In genomic region chr13:96677071-96677470, GRCm38 (mm10) we compare ENCODE assay signal across 34 mouse cellular contexts. TPM values are rescaled to one million over a fixed set of nuclear protein-coding genes. Genes with fewer than 3 reads are reported as not detected.
DNase-seq lines count a peak whose midpoint lies in the region; ATAC-seq and TF ChIP-seq lines count a peak whose summit lies in the region.
"Had no signal": no experiment of that assay in that cellular context is flagged by ENCODE, and none has a peak within 500 bp of the region (broad histone marks: within the 10 kb centered on the region; RNA-seq: fewer than 3 reads in every experiment).

No protein-coding gene starts in this region.

- no peak for TF ChIP-seq POLR2A in liver, adult 2 months (IDR thresholded peaks at IDR 0.05; ENCODE audit: extremely low read depth, insufficient read depth, low read length)
- no peak for TF ChIP-seq POLR2A in MEL (IDR thresholded peaks at IDR 0.05; ENCODE audit: control insufficient read depth in 1 of 2, insufficient read depth in 1 of 2, low read depth in 1 of 2, low read length in 2 of 2, poor library complexity in 1 of 2)

- peak; percentile 80 for ATAC-seq in inflammation-experienced regulatory T-cells, adult 6 months
- ATAC-seq: liver, embryonic 12.5 days; liver, postnatal 0 days; Patski had no signal

- H3K4me1 ChIP-seq in liver, adult 2 months (ENCODE audit: control insufficient read depth, insufficient read depth, low read length): peaks cover 16% of the 10 kb centered on the region
- peaks cover 0 to 15% of the 10 kb centered on the region in 2 experiments; a peak in 2 of 4 replicates for H3K4me1 ChIP-seq in MEL (ENCODE audit: control insufficient read depth in 1 of 2, insufficient read depth in 2 of 2, low read length in 2 of 2)
- H3K4me1 ChIP-seq: embryonic facial prominence, embryonic 10.5 days; forebrain, embryonic 12.5 days; heart, embryonic 12.5 days; hindbrain, embryonic 13.5 days; kidney, embryonic 15.5 days; limb, embryonic 12.5 days; midbrain, embryonic 10.5 days; neural tube, embryonic 13.5 days; stomach, embryonic 15.5 days had no signal

- H3K27ac ChIP-seq in liver, adult 2 months (replicated peaks; ENCODE audit: insufficient read depth, low read depth, low read length): peak overlapping the region; percentile 12
- no peak overlapping the region for H3K27ac ChIP-seq in MEL (ENCODE audit: control insufficient read depth, low read depth, low read length)
- H3K27ac ChIP-seq: embryonic facial prominence, embryonic 10.5 days; embryonic facial prominence, embryonic 15.5 days; forebrain, embryonic 12.5 days; hindbrain, embryonic 13.5 days; kidney, embryonic 15.5 days; left cerebral cortex, adult 2 months; limb, embryonic 12.5 days; liver, embryonic 12.5 days; macrophage; midbrain, embryonic 10.5 days; neural tube, embryonic 13.5 days; stomach, embryonic 15.5 days had no signal

- TF ChIP-seq CTCF in liver, adult 2 months (IDR thresholded peaks at IDR 0.05; ENCODE audit: low read depth, low read length): no peak
- TF ChIP-seq CTCF in MEL (IDR thresholded peaks at IDR 0.05 in 2 of 3, conservative IDR thresholded peaks at IDR 0.05 in 1 of 3; ENCODE audit: control insufficient read depth in 1 of 3, insufficient read depth in 1 of 3, low read depth in 2 of 3, low read length in 3 of 3, poor library complexity in 1 of 3, severe bottlenecking in 1 of 3): no peak

- H3K27me3 ChIP-seq in liver, adult 2 months (ENCODE audit: control insufficient read depth, insufficient read depth, low read length): no peaks in the 10 kb centered on the region
- H3K27me3 ChIP-seq in MEL (ENCODE audit: control insufficient read depth in 1 of 2, insufficient read depth in 2 of 2, low read length in 2 of 2): no peaks in the 10 kb centered on the region
- H3K27me3 ChIP-seq: embryonic facial prominence, embryonic 15.5 days; forebrain, embryonic 12.5 days; heart, embryonic 12.5 days; hindbrain, embryonic 13.5 days; kidney, embryonic 15.5 days; limb, embryonic 12.5 days; liver, embryonic 12.5 days; neural tube, embryonic 13.5 days; Patski; stomach, embryonic 15.5 days had no signal

- 97% methylated on average over 1 of the region's 1 CpGs for WGBS in liver, adult 2 months

- H3K9ac ChIP-seq in liver, adult 2 months (ENCODE audit: low read depth, low read length): no peak overlapping the region
- no peak overlapping the region for H3K9ac ChIP-seq in MEL (ENCODE audit: control insufficient read depth, low read depth, low read length, poor library complexity, severe bottlenecking)
- H3K9ac ChIP-seq: embryonic facial prominence, embryonic 15.5 days; forebrain, embryonic 12.5 days; heart, embryonic 12.5 days; hindbrain, embryonic 13.5 days; kidney, embryonic 15.5 days; limb, embryonic 12.5 days; liver, embryonic 12.5 days; liver, postnatal 0 days; neural tube, embryonic 13.5 days; stomach, embryonic 15.5 days had no signal

- H3K36me3 ChIP-seq in liver, adult 2 months (ENCODE audit: control insufficient read depth, insufficient read depth, low read length): no peaks in the 10 kb centered on the region
- H3K36me3 ChIP-seq in MEL (ENCODE audit: control insufficient read depth in 1 of 2, insufficient read depth in 2 of 2, low read length in 2 of 2): peaks cover 0 to 15% of the 10 kb centered on the region in 2 experiments; a peak in 2 of 4 replicates
- H3K36me3 ChIP-seq: embryonic facial prominence, embryonic 10.5 days; embryonic facial prominence, embryonic 15.5 days; forebrain, embryonic 12.5 days; G1E; heart, embryonic 12.5 days; hindbrain, embryonic 13.5 days; kidney, embryonic 15.5 days; limb, embryonic 12.5 days; liver, embryonic 12.5 days; midbrain, embryonic 10.5 days; neural tube, embryonic 13.5 days; stomach, embryonic 15.5 days had no signal

- H3K4me3 ChIP-seq in liver, adult 2 months (ENCODE audit: insufficient read depth, low read depth, low read length): no peak overlapping the region
- H3K4me3 ChIP-seq in MEL (ENCODE audit: control insufficient read depth in 1 of 2, insufficient read depth in 1 of 2, low read depth in 2 of 2, low read length in 2 of 2): no peak overlapping the region
- H3K4me3 ChIP-seq: embryonic facial prominence, embryonic 10.5 days; embryonic facial prominence, embryonic 15.5 days; forebrain, embryonic 12.5 days; heart, embryonic 12.5 days; hindbrain, embryonic 13.5 days; kidney, embryonic 15.5 days; left cerebral cortex, adult 2 months; limb, embryonic 12.5 days; liver, embryonic 12.5 days; midbrain, embryonic 10.5 days; neural tube, embryonic 13.5 days; stomach, embryonic 15.5 days had no signal

- no peaks in the 10 kb centered on the region for H3K9me3 ChIP-seq in MEL (replicated peaks; ENCODE audit: insufficient read depth, low read length)
- H3K9me3 ChIP-seq: embryonic facial prominence, embryonic 10.5 days; embryonic facial prominence, embryonic 15.5 days; forebrain, embryonic 12.5 days; G1E; hindbrain, embryonic 13.5 days; kidney, embryonic 15.5 days; limb, embryonic 12.5 days; liver, embryonic 12.5 days; midbrain, embryonic 10.5 days; neural tube, embryonic 13.5 days; stomach, embryonic 15.5 days had no signal

- no peak for TF ChIP-seq RAD21 in MEL (IDR thresholded peaks at IDR 0.05; ENCODE audit: low read depth, low read length)

- no peak for DNase-seq in liver, adult 2 months (ENCODE audit: extremely low read depth, low read depth, low spot score)
- DNase-seq in liver: no peak
- peak; percentile 63 for DNase-seq in MEL (ENCODE audit: low read depth, low spot score)
- DNase-seq in urinary bladder, adult 18-20 months (ENCODE audit: low spot score in 2 of 2): no peak
- no peak for DNase-seq in gastrocnemius, postnatal 14 days
- no peak for DNase-seq in adrenal gland, adult 18-20 months (ENCODE audit: low spot score in 2 of 2)
- DNase-seq in gastrocnemius, postnatal 10 days: no peak
- DNase-seq: adrenal gland, postnatal 25 days; cerebellum, adult 2 months; cerebellum, postnatal 14 days; gastrocnemius, postnatal 25 days; heart, adult 18-20 months; heart, postnatal 4 days; kidney, adult 11 months; kidney, postnatal 25 days; liver, postnatal 0 days; right cerebral cortex, postnatal 14 days; thymus, postnatal 14 days had no signal

- intact Hi-C loops in gastrocnemius, postnatal 14 days (cut with DNase I; ENCODE audit: low total_unique reads): no loop called here

- TF ChIP-seq EP300 in MEL (IDR thresholded peaks at IDR 0.05; ENCODE audit: low read depth in 1 of 2, low read length in 2 of 2): peak in 1 of 2 experiments; percentile 25; a peak in 1 of 4 replicates

- H3K79me2 ChIP-seq in liver, adult 2 months (ENCODE audit: control insufficient read depth, insufficient read depth, low read length): no peaks in the 10 kb centered on the region
- H3K79me2 ChIP-seq in MEL (ENCODE audit: control insufficient read depth, insufficient read depth, low read length, poor library complexity): no peaks in the 10 kb centered on the region

TF ChIP-seq in MEL, 35 proteins besides CTCF, POLR2A, EP300 and RAD21:
- TF ChIP-seq JUND (IDR thresholded peaks at IDR 0.05; ENCODE audit: low read depth, low read length) (peak; percentile 51; the same call in 1 of the 2 replicates), USF1 (IDR thresholded peaks at IDR 0.05; ENCODE audit: low read depth, low read length) (no peak), MYB (IDR thresholded peaks at IDR 0.05; ENCODE audit: low read depth, low read length) (no peak), ELF1 (IDR thresholded peaks at IDR 0.05; ENCODE audit: low read depth, low read length) (no peak)

RNA-seq across cellular contexts. Expression of gene Hmgcr, which starts 6.3 kb away (rescaled TPM):
- total RNA-seq in liver, adult 2 months (2014; rRNA removed): 126 and 178 TPM in 2 replicates
- 21.4 and 23.5 TPM in 2 replicates for polyA plus RNA-seq in liver, adult 2 months (2012; rRNA removed)
- total RNA-seq in MEL (2012; rRNA removed): 52.5 and 54.1 TPM in 2 replicates
- polyA plus RNA-seq in MEL (2012; ENCODE audit: insufficient read depth in 1 of 2, insufficient read length in 2 of 2, low read depth in 1 of 2, low replicate concordance in 2 of 2, missing spikeins in 1 of 2): 10 to 100 TPM in 1 of 2 experiments, not detected in 1; 69.8 TPM
- polyA plus RNA-seq in inflammation-experienced regulatory T-cells, adult 6 months (2017; shearing (Covaris generic)): 10 to 100 TPM; 44.2 to 73.9 (median 53.7) TPM
- 10 to 100 TPM in 1 of 2 experiments, 1 to 10 TPM in 1; 8.3 to 16.5 TPM for total RNA-seq in gastrocnemius, postnatal 14 days (2021)
- 100 to 1,000 TPM in 1 of 2 experiments, 10 to 100 TPM in 1; 54.0 to 187 TPM for total RNA-seq in adrenal gland, adult 18-20 months (2021)
- total RNA-seq in gastrocnemius, postnatal 10 days (2021): 10 to 100 TPM; 19.4 to 20.1 TPM
